Mouse (Mus musculus) kidney, postnatal 0 days (tissue): ENCODE measurements around the gene Ppargc1a. TPM values are rescaled to one million over a fixed set of nuclear protein-coding genes. Genes with fewer than 3 reads are reported as not detected.

ENCODE experiments used
- ATAC-seq: fragments of 200-750 bp; cut with Nextera tagmentation; replicated peaks from 2 replicates; pipeline ENCODE4 v1.8.0; 2017; ENCODE audit warnings: low read depth, moderate number of reproducible peaks, moderate TSS enrichment, moderate library complexity; ENCODE audit not compliant: low FRiP score
- DNase-seq: peaks from one replicate; pipeline ENCODE4 v3.0.0-alpha.2; 2016; ENCODE audit warnings: low spot score
- H3K27ac ChIP-seq: fragments of 300-500 bp; sonication (generic); 2 replicates; pipeline ENCODE4 v1.5.1; 2014; ENCODE audit warnings: mild to moderate bottlenecking
- H3K27me3 ChIP-seq: fragments of 300-500 bp; sonication (generic); 2 replicates; pipeline ENCODE4 v1.6.1; 2014; ENCODE audit warnings: low read length, mixed read lengths; ENCODE audit not compliant: insufficient read depth
- H3K36me3 ChIP-seq: fragments of 300-500 bp; sonication (generic); 2 replicates; pipeline ENCODE4 v1.6.1; 2014; ENCODE audit warnings: low read length, mixed read lengths; ENCODE audit not compliant: insufficient read depth
- H3K4me1 ChIP-seq: fragments of 300-500 bp; sonication (generic); replicated peaks from 2 replicates; pipeline ENCODE4 v1.6.1; 2014; ENCODE audit warnings: antibody characterized with exemption, low read length, mixed read lengths; ENCODE audit not compliant: insufficient read depth
- H3K4me2 ChIP-seq: fragments of 300-500 bp; sonication (generic); 2 replicates; pipeline ENCODE4 v1.6.1; 2014; ENCODE audit warnings: mild to moderate bottlenecking, low read length, moderate library complexity, mixed read lengths
- H3K4me3 ChIP-seq: fragments of 300-500 bp; sonication (generic); replicated peaks from 2 replicates; pipeline ENCODE4 v1.5.1; 2014; ENCODE audit warnings: low read depth, low read length
- H3K9ac ChIP-seq: fragments of 300-500 bp; sonication (generic); 2 replicates; pipeline ENCODE4 v1.6.1; 2014; ENCODE audit warnings: low read depth, low read length
- H3K9me3 ChIP-seq: fragments of 300-500 bp; sonication (generic); replicated peaks from 2 replicates; pipeline ENCODE4 v1.6.1; 2016; ENCODE audit warnings: low read length, inconsistent platforms, mixed read lengths
- CTCF ChIP-seq: IDR thresholded peaks from 2 replicates; pipeline ENCODE4 v1.5.1; 2016; ENCODE audit warnings: antibody characterized with exemption, low read depth, mild to moderate bottlenecking, moderate library complexity
- WGBS: fragments of 180-500 bp; shearing (Covaris S2); extraction: QIAGEN DNeasy Blood & Tissue Kit; methylation state at CpG from one replicate; pipeline ENCODE4 v1.1.7; 2014; 5-methylcytosine and 5-hydroxymethylcytosine counted together
- polyA plus RNA-seq: library from polyadenylated mRNA; unstranded; fragments of >200 nt; fragmentation: Nextera tagmentation; extraction: Ambion mirVana; gene quantifications from 2 replicates; pipeline ENCODE4 v1.2.1, GENCODE M21; 2015

The Ppargc1a gene
- polyA plus RNA-seq, 1 experiment from 2014 or later, result 30.1 TPM

GRCm38 (mm10) chr5:51583030-51583429 lies 15.5 kb upstream of the Ppargc1a start:
- Histone ChIP-seq H3K36me3 (no peaks in the 10 kb centered on the region), H3K9ac (no peak overlapping the region), H3K27ac (no peak overlapping the region), H3K4me3 (no peak overlapping the region), H3K4me1 (peaks cover 10% of the 10 kb centered on the region; the same call in 1 of the 2 replicates), H3K27me3 (no peaks in the 10 kb centered on the region), H3K4me2 (no peak overlapping the region), H3K9me3 (no peaks in the 10 kb centered on the region)
- DNase-seq (no peak), ATAC-seq (no peak; the same call in 1 of the 2 replicates)
- 38% methylated on average over 4 of the region's 4 CpGs for WGBS
- TF ChIP-seq CTCF, result no peak

GRCm38 (mm10) chr5:51582618-51583017 lies 15.1 kb upstream of the Ppargc1a start:
- DNase-seq (no peak), ATAC-seq (no peak)
- no peaks in the 10 kb centered on the region for H3K27me3 ChIP-seq
- no peak overlapping the region for H3K27ac ChIP-seq
- H3K4me1 ChIP-seq, result peaks cover 10% of the 10 kb centered on the region; the same call in 1 of the 2 replicates
- no peak overlapping the region for H3K9ac ChIP-seq
- H3K36me3 ChIP-seq, result no peaks in the 10 kb centered on the region
- no peaks in the 10 kb centered on the region for H3K9me3 ChIP-seq
- H3K4me2 ChIP-seq, result no peak overlapping the region
- TF ChIP-seq CTCF, result no peak
- WGBS, result 75% methylated on average over 5 of the region's 5 CpGs
- H3K4me3 ChIP-seq, result no peak overlapping the region

DNA sequence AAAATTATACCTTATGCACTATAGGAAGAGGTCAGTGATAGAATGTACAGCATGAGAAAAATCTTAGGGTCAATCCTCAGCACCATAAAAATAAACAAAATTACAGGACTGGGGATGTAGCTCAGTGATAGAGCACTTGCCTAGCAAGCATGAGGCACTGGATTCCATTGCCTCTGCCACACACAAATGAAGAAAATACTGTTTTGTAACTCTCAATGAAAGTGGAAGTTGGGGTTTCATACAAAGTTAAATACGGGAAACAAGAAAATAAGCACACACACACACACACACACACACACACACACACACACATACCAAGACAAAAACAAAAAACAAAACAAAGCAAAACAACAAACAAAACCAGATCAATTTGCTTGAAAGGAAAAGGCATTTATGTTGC lies 10.1 kb upstream of the Ppargc1a start:
- no peaks in the 10 kb centered on the region for H3K27me3 ChIP-seq
- TF ChIP-seq CTCF, result no peak
- H3K9ac ChIP-seq, result no peak overlapping the region
- H3K36me3 ChIP-seq, result no peaks in the 10 kb centered on the region
- H3K4me2 ChIP-seq, result no peak overlapping the region
- no peak overlapping the region for H3K27ac ChIP-seq
- no peaks in the 10 kb centered on the region for H3K4me1 ChIP-seq
- no peaks in the 10 kb centered on the region for H3K9me3 ChIP-seq
- 96% methylated on average over 1 of the region's 1 CpGs for WGBS
- no peak overlapping the region for H3K4me3 ChIP-seq
- ATAC-seq, result no peak
- no peak for DNase-seq

DNA sequence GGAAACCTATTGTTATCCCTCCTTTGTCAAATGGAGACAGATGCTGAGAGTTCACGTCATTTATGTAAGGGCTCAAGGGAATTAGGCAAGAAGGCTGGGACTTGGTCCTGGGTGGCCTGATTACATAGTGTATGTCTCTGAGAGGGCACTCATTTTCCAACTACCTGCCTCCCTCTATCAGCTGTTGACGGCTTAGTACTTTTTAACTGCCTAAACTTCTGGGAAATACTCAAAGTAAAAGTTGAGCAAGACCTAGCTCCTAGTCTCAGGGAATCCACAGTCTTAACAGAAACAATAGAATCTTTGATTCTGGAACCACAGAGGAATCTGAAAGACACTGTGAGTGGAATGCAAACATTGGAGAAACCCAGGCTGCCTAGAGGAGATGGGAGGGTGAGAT lies 6.2 kb upstream of the Ppargc1a start:
- H3K9me3 ChIP-seq, result no peaks in the 10 kb centered on the region
- no peaks in the 10 kb centered on the region for H3K27me3 ChIP-seq
- no peaks in the 10 kb centered on the region for H3K4me1 ChIP-seq
- no peaks in the 10 kb centered on the region for H3K36me3 ChIP-seq
- H3K9ac ChIP-seq, result no peak overlapping the region
- no peak overlapping the region for H3K4me2 ChIP-seq
- H3K4me3 ChIP-seq, result no peak overlapping the region
- no peak for ATAC-seq
- no peak for DNase-seq
- TF ChIP-seq CTCF, result no peak
- no peak overlapping the region for H3K27ac ChIP-seq
- 74% methylated on average over 2 of the region's 2 CpGs for WGBS

DNA sequence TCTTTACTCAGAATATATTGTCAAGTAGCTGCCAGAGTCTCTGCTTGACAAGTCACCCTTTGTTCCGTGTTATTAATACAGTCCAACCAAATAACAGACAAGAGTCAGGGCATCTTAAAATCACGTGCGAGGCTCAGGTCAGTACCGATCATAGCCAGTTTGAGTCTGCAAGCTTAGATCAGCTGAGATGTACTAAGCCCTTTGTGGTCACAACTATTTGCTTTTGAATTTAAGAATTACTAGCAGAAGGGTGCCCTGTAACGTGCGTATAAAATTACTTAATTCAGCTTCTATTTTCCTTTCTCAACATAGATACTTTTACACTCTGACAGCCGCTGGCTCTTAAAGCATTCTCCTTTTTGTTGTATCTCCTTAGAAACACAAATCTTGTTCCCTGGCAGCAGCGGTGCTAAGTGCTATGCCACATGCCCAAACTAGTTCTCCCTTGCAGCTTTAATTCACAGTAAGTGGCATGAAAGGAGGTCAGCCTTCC lies 718 bp upstream of the Ppargc1a start:
- Histone ChIP-seq H3K36me3 (no peaks in the 10 kb centered on the region), H3K27me3 (no peaks in the 10 kb centered on the region), H3K4me3 (no peak overlapping the region), H3K9ac (no peak overlapping the region), H3K4me2 (no peak overlapping the region), H3K9me3 (no peaks in the 10 kb centered on the region), H3K4me1 (no peaks in the 10 kb centered on the region; the same call in 1 of the 2 replicates), H3K27ac (0 out of 2 replicates have a peak overlapping the region, but pooled peaks have one; percentile 2)
- ATAC-seq, result no peak
- TF ChIP-seq CTCF, result no peak
- peak; percentile 70 for DNase-seq
- 30% methylated on average over 8 of the region's 8 CpGs for WGBS

DNA sequence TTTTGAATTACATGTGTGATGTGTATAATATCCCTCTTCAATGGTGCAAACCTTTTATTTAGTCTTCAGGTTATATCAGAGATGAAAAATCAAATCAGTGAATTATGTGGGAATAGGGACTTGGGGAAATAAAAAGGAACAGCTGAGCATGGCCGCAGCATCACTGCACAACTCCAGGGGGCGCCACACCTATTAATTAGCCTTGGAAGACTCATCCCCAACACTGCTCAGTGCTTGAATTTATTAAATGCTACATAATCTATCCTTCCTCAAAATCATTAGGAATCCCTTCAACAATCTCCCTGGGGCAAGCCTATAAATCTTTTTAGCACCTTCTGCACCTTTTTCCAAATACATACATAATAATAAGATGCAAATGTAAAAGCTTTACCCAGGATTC lies 1.9 kb downstream of the Ppargc1a start:
- Histone ChIP-seq H3K4me1 (no peaks in the 10 kb centered on the region; the same call in 1 of the 2 replicates), H3K27ac (no peak overlapping the region), H3K9me3 (no peaks in the 10 kb centered on the region), H3K4me2 (no peak overlapping the region), H3K27me3 (no peaks in the 10 kb centered on the region), H3K4me3 (no peak overlapping the region), H3K36me3 (no peaks in the 10 kb centered on the region), H3K9ac (no peak overlapping the region)
- 64% methylated on average over 2 of the region's 2 CpGs for WGBS
- peak; percentile 45 for TF ChIP-seq CTCF
- no peak for ATAC-seq
- no peak for DNase-seq

DNA sequence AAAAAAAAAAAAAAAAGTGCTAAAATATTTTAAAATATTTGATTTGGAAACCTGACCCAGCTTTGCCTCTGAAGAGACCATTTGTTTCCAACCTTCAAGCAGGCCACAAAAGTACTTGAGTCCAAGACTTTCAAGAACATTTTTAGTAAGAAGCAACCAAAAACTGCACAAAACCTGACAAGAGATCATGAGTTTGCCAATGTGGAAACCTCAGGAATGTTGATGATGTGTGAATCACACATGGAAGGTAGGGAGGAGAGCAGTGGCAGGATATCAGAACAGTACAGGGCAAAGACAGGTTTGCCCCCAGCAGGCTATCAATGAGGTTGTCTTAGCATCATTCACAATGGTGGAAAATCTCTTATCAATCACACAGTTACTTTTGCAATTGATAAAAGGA lies 2.5 kb downstream of the Ppargc1a start:
- Histone ChIP-seq H3K27ac (no peak overlapping the region), H3K4me2 (no peak overlapping the region), H3K9ac (no peak overlapping the region), H3K4me3 (no peak overlapping the region), H3K4me1 (no peaks in the 10 kb centered on the region; the same call in 1 of the 2 replicates), H3K27me3 (no peaks in the 10 kb centered on the region), H3K36me3 (no peaks in the 10 kb centered on the region), H3K9me3 (no peaks in the 10 kb centered on the region)
- DNase-seq, result no peak
- no peak for ATAC-seq
- TF ChIP-seq CTCF, result no peak
